ENCODE assay signal across 24 mouse cellular contexts in genomic region chr16:40557680-40558249, GRCm38 (mm10).
DNase-seq lines count a peak whose midpoint lies in the region; ATAC-seq lines count a peak whose summit lies in the region.
"Had no signal": no experiment of that assay in that cellular context is flagged by ENCODE, and none has a peak within 500 bp of the region (broad histone marks: within the 10 kb centered on the region; RNA-seq: fewer than 3 reads in every experiment).

No protein-coding gene starts in this region.

- H3K36me3 ChIP-seq in hindbrain, embryonic 13.5 days, result no peaks in the 10 kb centered on the region
- no peaks in the 10 kb centered on the region for H3K36me3 ChIP-seq in hindbrain, embryonic 11.5 days (ENCODE audit: control insufficient read depth, insufficient read depth, low read length)
- no peaks in the 10 kb centered on the region for H3K36me3 ChIP-seq in kidney, embryonic 16.5 days (ENCODE audit: insufficient read depth, low read length)
- H3K36me3 ChIP-seq in neural tube, embryonic 12.5 days, result no peaks in the 10 kb centered on the region
- H3K36me3 ChIP-seq: forebrain, embryonic 10.5 days; heart, embryonic 10.5 days; heart, embryonic 13.5 days; hindbrain, embryonic 12.5 days had no signal

- no peak overlapping the region for H3K4me3 ChIP-seq in hindbrain, embryonic 13.5 days
- H3K4me3 ChIP-seq in hindbrain, embryonic 11.5 days (ENCODE audit: low read depth, low read length), result no peak overlapping the region
- no peak overlapping the region for H3K4me3 ChIP-seq in kidney, embryonic 16.5 days (ENCODE audit: low read length)
- no peak overlapping the region for H3K4me3 ChIP-seq in neural tube, embryonic 12.5 days
- H3K4me3 ChIP-seq: forebrain, embryonic 10.5 days; forebrain, embryonic 13.5 days; heart, adult 2 months; heart, embryonic 10.5 days; heart, embryonic 13.5 days; hindbrain, embryonic 12.5 days had no signal

- H3K9ac ChIP-seq in hindbrain, embryonic 13.5 days, result no peak overlapping the region
- H3K9ac ChIP-seq in hindbrain, embryonic 11.5 days (ENCODE audit: low read depth, low read length), result no peak overlapping the region
- H3K9ac ChIP-seq in kidney, embryonic 16.5 days (replicated peaks; ENCODE audit: low read length), result no peak overlapping the region
- no peak overlapping the region for H3K9ac ChIP-seq in neural tube, embryonic 12.5 days
- H3K9ac ChIP-seq: forebrain, embryonic 13.5 days; heart, embryonic 13.5 days; hindbrain, embryonic 12.5 days had no signal

- H3K27ac ChIP-seq in hindbrain, embryonic 13.5 days, result no peak overlapping the region
- no peak overlapping the region for H3K27ac ChIP-seq in hindbrain, embryonic 11.5 days (ENCODE audit: low read depth, low read length)
- no peak overlapping the region for H3K27ac ChIP-seq in kidney, embryonic 16.5 days (ENCODE audit: low read length)
- no peak overlapping the region for H3K27ac ChIP-seq in neural tube, embryonic 12.5 days
- H3K27ac ChIP-seq: forebrain, embryonic 10.5 days; forebrain, embryonic 13.5 days; heart, adult 2 months; heart, embryonic 10.5 days; heart, embryonic 13.5 days; hindbrain, embryonic 12.5 days had no signal

- 0 out of 2 replicates have a peak, but pooled peaks have one; percentile 46 for ATAC-seq in hindbrain, embryonic 13.5 days (ENCODE audit: low FRiP score)
- ATAC-seq in hindbrain, embryonic 11.5 days (ENCODE audit: low FRiP score), result no peak; the same call in 1 of the 2 replicates
- peak; percentile 81 for ATAC-seq in kidney, embryonic 16.5 days (ENCODE audit: low FRiP score, low TSS enrichment)
- peak; percentile 44; the same call in 1 of the 2 replicates for ATAC-seq in neural tube, embryonic 12.5 days (ENCODE audit: low FRiP score, low read depth)
- ATAC-seq: activated CD4-positive, CD25-positive, alpha-beta regulatory T cell, adult 4 months; forebrain, embryonic 13.5 days; forebrain, embryonic 16.5 days; hindbrain, embryonic 16.5 days had no signal

- WGBS in hindbrain, embryonic 13.5 days, result 67% methylated on average over 5 of the region's 5 CpGs
- WGBS in hindbrain, embryonic 11.5 days, result 86% methylated on average over 5 of the region's 5 CpGs
- 36% methylated on average over 5 of the region's 5 CpGs for WGBS in kidney, embryonic 16.5 days
- 72% methylated on average over 5 of the region's 5 CpGs for WGBS in neural tube, embryonic 12.5 days

- H3K4me1 ChIP-seq in hindbrain, embryonic 13.5 days (replicated peaks), result peaks cover 15% of the 10 kb centered on the region
- no peaks in the 10 kb centered on the region for H3K4me1 ChIP-seq in hindbrain, embryonic 11.5 days (replicated peaks; ENCODE audit: control insufficient read depth, insufficient read depth, low read length)
- H3K4me1 ChIP-seq in kidney, embryonic 16.5 days (ENCODE audit: insufficient read depth, low read length), result no peaks in the 10 kb centered on the region
- H3K4me1 ChIP-seq in neural tube, embryonic 12.5 days, result peaks cover 4% of the 10 kb centered on the region; the same call in 1 of the 2 replicates
- H3K4me1 ChIP-seq: forebrain, embryonic 10.5 days; heart, embryonic 10.5 days; heart, embryonic 13.5 days; hindbrain, embryonic 12.5 days had no signal

- DNase-seq in hindbrain, embryonic 11.5 days (ENCODE audit: low spot score), result no peak
- DNase-seq in kidney, adult 11 months, result no peak
- DNase-seq in neural tube, embryonic 10.5 days (ENCODE audit: extremely low spot score, low spot score), result no peak
- DNase-seq: adrenal gland, postnatal 10 days; adrenal gland, postnatal 36 days; cerebellum, adult 18-20 months; cerebellum, adult 9-10 months; cerebellum, postnatal 14 days; gastrocnemius, postnatal 10 days; gastrocnemius, postnatal 36 days; heart, adult 2 months; heart, postnatal 14 days; heart, postnatal 4 days had no signal

- H3K9me3 ChIP-seq in hindbrain, embryonic 13.5 days, result no peaks in the 10 kb centered on the region
- no peaks in the 10 kb centered on the region for H3K9me3 ChIP-seq in hindbrain, embryonic 11.5 days (ENCODE audit: control insufficient read depth, low read length)
- H3K9me3 ChIP-seq in kidney, embryonic 16.5 days (ENCODE audit: low read length), result no peaks in the 10 kb centered on the region
- H3K9me3 ChIP-seq in neural tube, embryonic 12.5 days, result no peaks in the 10 kb centered on the region
- H3K9me3 ChIP-seq: forebrain, embryonic 10.5 days; forebrain, embryonic 13.5 days; heart, embryonic 10.5 days; heart, embryonic 13.5 days; hindbrain, embryonic 12.5 days had no signal

- H3K27me3 ChIP-seq in hindbrain, embryonic 13.5 days, result no peaks in the 10 kb centered on the region
- H3K27me3 ChIP-seq in hindbrain, embryonic 11.5 days (ENCODE audit: control insufficient read depth, insufficient read depth, low read length), result no peaks in the 10 kb centered on the region
- H3K27me3 ChIP-seq in kidney, embryonic 16.5 days (ENCODE audit: insufficient read depth, low read length), result no peaks in the 10 kb centered on the region
- no peaks in the 10 kb centered on the region for H3K27me3 ChIP-seq in neural tube, embryonic 12.5 days (replicated peaks)
- H3K27me3 ChIP-seq: forebrain, embryonic 13.5 days; heart, embryonic 13.5 days; hindbrain, embryonic 12.5 days had no signal

- no peak overlapping the region for H3K4me2 ChIP-seq in hindbrain, embryonic 13.5 days
- no peak overlapping the region for H3K4me2 ChIP-seq in hindbrain, embryonic 11.5 days (replicated peaks; ENCODE audit: low read depth, low read length)
- no peak overlapping the region for H3K4me2 ChIP-seq in kidney, embryonic 16.5 days (replicated peaks; ENCODE audit: low read depth, low read length)
- no peak overlapping the region for H3K4me2 ChIP-seq in neural tube, embryonic 12.5 days (replicated peaks)
- H3K4me2 ChIP-seq: forebrain, embryonic 13.5 days; heart, embryonic 13.5 days; hindbrain, embryonic 12.5 days had no signal
